Mouse (Mus musculus): ENCODE results near the gene Prkg2.

Gene Prkg2

GRCm38 (mm10) chr5:98975877-98976672, 61.1 kb downstream of the Prkg2 start:
- no peak for DNase-seq

- DNase-seq, result no peak
These were observed 70.5 kb downstream of the Prkg2 start for GRCm38 (mm10) chr5:98966679-98967078.

- no peak for DNase-seq
These were observed 72.0 kb downstream of the Prkg2 start for GRCm38 (mm10) chr5:98965139-98965538.

GRCm38 (mm10) chr5:98964367-98964766, 72.8 kb downstream of the Prkg2 start:
- no peak for DNase-seq

- no peak for DNase-seq
These were observed 74.7 kb downstream of the Prkg2 start for GRCm38 (mm10) chr5:98962472-98962871.

GRCm38 (mm10) chr5:98955576-98955975, 81.6 kb downstream of the Prkg2 start:
- no peak for DNase-seq

- DNase-seq, result peak; percentile 22
These were observed 83.8 kb downstream of the Prkg2 start for GRCm38 (mm10) chr5:98953386-98953785.

- DNase-seq, result no peak
These were observed 85.6 kb downstream of the Prkg2 start for GRCm38 (mm10) chr5:98951566-98951965.

GRCm38 (mm10) chr5:98950495-98951092, 86.6 kb downstream of the Prkg2 start:
- DNase-seq, result no peak

- no peak for DNase-seq
These were observed 87.4 kb downstream of the Prkg2 start for GRCm38 (mm10) chr5:98949784-98950183.

- DNase-seq, result no peak
These were observed 90.5 kb downstream of the Prkg2 start for GRCm38 (mm10) chr5:98946656-98947055.

GRCm38 (mm10) chr5:98946117-98946620, 91.0 kb downstream of the Prkg2 start:
- no peak for DNase-seq

- DNase-seq, result no peak
These were observed 93.4 kb downstream of the Prkg2 start for GRCm38 (mm10) chr5:98943776-98944175.

- DNase-seq, result no peak
These were observed 96.4 kb downstream of the Prkg2 start for GRCm38 (mm10) chr5:98940731-98941130.

- DNase-seq, result no peak
These were observed 97.4 kb downstream of the Prkg2 start for GRCm38 (mm10) chr5:98939631-98940208.

GRCm38 (mm10) chr5:98939116-98939515, 98.0 kb downstream of the Prkg2 start:
- no peak for DNase-seq

- no peak for DNase-seq
These were observed 99.3 kb downstream of the Prkg2 start for GRCm38 (mm10) chr5:98937879-98938278.

GRCm38 (mm10) chr5:98936650-98937049, 100.5 kb downstream of the Prkg2 start:
- no peak for DNase-seq

- DNase-seq, result no peak
These were observed 101.2 kb downstream of the Prkg2 start for GRCm38 (mm10) chr5:98935930-98936329.

- DNase-seq, result no peak
These were observed 114.2 kb downstream of the Prkg2 start for GRCm38 (mm10) chr5:98922921-98923320.

GRCm38 (mm10) chr5:98921608-98922007, 115.5 kb downstream of the Prkg2 start:
- DNase-seq, result no peak

GRCm38 (mm10) chr5:98918716-98919115, 118.4 kb downstream of the Prkg2 start:
- DNase-seq, result no peak

- no peak for DNase-seq
These were observed 134.8 kb downstream of the Prkg2 start for GRCm38 (mm10) chr5:98902339-98902738.

GRCm38 (mm10) chr5:98900926-98901325, 136.2 kb downstream of the Prkg2 start:
- no peak for DNase-seq

All from kidney, postnatal 10 days (tissue).